Mouse (Mus musculus): ENCODE measurements around the gene Rspry1.

- TF ChIP-seq MAFK (IDR thresholded peaks at IDR 0.05; ENCODE audit: insufficient read depth, low read depth, low read length) (peak; percentile 63; the same call in 1 of the 2 replicates), HCFC1 (IDR thresholded peaks at IDR 0.05; ENCODE audit: borderline replicate concordance, insufficient read depth, low read length) (no peak), ZC3H11A (IDR thresholded peaks at IDR 0.05; ENCODE audit: borderline replicate concordance, low read depth, low read length) (no peak), ZNF384 (IDR thresholded peaks at IDR 0.05; ENCODE audit: low read depth, low read length) (0 out of 2 replicates have a peak, but pooled peaks have one; percentile 38)
Observed at GRCm38 (mm10) chr8:94706732-94707395, 105.1 kb downstream of the Rspry1 start.

All from ES-E14 (cell line).